Mouse (Mus musculus): ENCODE data around the gene Sbno2.

The Sbno2 gene

DNA sequence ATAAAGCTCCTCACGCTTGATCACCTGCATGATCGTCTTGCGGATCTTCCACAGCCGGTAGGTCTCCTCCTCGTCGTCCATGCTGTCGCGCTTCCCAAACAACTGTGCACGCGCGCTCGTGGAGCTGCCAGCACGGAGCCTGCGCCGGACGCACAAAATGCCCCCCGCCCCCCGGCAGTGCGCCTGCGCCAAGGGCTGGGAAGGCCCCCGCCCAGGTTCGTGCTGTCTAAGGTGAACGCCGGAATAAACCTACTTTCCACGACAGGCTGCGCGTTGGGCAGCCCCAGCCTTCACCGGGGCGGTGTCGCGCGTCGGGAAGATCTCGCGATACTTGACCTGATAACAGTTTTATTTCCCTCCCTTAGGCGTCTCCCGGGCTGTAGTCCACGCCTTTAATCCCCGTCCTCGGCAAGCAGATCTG is 65.8 kb downstream of the Sbno2 start, which contains the start of gene Polr2e:
TSS of gene Polr2e (minus strand) at position 237 of the 421 bp plus-strand sequence.
- peak; percentile 98 for DNase-seq (ENCODE audit: extremely low spot score, low spot score)

DNA sequence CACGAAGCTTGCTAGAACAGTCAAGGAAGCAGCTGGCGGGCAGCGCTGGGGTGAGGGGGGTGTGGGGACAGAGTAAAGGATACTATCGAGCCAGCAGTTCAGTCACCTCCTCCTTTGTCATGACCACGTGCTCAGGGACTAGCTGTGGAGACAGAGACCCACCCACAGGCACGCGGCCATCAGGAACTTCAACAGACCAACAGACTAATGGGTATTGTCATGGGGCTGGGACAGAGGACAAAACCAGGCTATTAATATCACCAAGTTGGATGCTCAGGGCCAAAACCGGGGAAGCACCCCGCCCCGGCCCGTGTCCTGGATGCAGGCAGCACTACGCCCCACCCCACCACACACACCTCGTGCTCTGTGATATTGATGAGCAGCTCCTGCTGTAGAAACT is 68.5 kb downstream of the Sbno2 start:
- DNase-seq (ENCODE audit: extremely low spot score, low spot score) = no peak

DNA sequence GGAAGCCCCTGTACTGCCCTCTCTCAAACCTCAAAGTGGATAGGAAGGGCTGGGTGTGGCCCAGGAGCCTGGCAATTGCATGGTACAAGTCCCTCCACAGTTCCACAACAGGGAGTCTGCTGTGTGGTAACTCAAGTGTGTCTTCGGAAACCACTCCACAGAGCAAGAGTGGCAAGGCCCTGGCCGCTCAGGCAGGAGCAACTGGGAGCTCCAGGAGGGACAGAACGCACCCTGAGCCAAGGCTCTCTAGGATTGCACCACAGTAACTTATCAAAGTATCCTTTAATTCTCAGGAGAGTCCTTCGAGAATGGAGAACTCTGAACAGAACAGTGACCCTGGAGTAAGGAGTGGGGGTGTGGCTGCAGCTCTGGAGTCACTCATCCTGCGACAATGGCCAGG is 69.7 kb downstream of the Sbno2 start:
- DNase-seq (ENCODE audit: extremely low spot score, low spot score) = no peak

DNA sequence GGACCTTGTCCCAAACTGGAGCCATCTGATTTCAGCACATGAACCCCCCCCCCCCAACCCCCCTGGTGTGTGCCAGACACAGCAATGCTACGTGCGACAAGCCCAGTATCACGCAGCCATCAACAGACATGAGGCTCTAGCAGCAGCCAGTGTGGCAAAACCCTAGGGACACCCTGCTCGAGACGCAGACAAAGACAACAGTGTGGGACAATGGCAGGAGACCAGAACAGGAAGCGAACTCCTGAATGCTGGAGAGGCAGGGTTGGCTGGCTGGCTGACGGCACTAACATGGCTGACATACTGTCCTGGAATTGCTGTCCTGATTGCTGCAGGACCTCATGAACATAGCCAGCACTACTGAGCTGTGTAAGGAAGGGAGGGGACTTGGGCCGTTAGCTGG is 70.2 kb downstream of the Sbno2 start:
- DNase-seq (ENCODE audit: extremely low spot score, low spot score) = no peak

DNA sequence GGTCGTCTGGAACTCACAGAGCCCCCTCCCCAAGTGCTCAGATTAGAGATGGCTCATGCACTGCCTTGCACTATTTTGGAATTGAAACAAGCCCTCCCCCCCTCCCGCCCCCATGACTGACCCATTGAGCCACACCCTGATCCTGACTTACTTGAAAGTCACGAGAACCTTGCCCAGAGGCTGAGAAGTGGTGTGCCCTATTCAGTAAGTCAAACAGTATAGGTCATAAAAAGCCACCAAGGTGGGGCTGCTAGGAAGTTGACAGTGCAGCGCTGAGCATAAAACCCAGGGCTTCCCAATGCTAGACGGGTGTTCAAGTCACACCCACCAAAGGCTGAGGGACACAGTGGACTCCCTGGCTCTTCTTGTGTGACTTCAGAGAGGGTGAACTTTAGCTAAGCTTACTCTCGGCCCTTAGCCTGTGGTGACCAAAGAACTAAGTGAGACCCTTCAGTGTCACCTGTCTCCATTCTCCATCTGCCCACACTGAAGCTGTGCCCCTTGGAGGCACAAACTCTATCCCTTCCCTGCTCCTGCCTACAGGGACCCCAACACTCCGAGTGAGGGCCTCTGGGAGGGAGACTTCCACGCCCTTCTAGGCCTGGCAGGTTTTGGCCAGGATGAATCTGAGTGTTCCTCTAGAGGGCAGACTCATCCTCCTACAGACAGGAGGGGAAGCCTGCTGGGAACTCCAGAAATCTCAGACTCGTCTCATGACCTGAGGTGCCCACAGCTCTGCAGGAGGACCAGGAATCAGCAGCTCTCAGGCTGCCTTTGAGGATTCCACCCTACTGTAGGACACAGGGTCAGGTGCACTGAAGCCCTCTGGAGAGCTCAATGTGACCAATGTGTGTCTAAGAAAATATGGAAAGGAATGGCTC is 71.6 kb downstream of the Sbno2 start:
- DNase-seq (ENCODE audit: extremely low spot score, low spot score) = no peak

DNA sequence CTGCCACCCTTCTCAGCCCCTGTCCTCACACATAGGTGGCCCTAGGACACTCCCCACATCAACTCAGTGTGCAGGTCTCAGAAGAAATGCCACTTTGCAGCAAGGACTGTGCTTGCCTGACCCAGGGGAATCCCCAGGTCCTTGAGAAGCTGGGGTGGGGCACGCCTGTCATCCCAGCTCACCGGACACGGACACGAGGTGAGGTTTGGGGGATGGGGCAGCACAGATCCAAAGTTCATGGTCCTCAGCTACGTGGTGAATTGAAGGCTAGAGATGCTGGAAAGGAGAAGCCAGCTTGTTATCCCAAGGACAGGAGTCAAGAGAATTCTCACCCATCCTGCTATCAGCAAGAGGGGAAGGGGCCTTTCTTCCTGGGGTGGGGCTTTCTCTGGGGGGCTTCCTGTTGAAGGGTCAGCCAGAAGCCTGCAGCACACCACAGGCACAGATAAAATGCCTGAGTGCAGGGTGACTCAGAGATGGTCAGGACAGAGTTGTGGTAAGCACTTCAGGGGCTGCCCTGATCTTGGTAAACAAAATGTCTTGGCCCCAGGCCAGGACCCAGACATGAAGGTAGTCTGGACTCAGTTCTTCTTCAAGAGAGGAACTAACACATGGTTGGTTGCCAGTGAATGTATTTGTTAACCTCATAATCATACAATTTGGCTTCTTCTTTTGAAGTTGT is 72.4 kb downstream of the Sbno2 start:
- no peak for DNase-seq (ENCODE audit: extremely low spot score, low spot score)

DNA sequence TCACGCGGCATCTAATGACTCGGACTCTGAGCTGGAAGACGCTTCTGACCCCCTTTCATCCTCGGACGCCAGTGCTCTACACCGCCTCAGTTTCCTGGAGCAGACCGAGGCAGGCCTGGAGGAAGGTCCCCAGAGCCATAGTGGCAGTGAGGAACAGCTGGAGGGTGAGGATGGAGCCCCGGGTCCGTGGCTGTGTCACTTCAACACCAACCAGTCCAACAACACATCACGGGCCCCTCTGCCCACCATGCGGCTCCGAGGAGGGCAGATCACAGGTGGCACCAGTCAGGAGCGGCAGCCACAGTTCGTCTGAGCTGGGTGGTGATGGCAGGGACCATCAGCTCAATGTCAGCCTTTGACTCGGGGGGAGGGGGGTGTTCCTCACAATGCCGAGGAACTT is 74.6 kb downstream of the Sbno2 start:
- no peak for DNase-seq (ENCODE audit: extremely low spot score, low spot score)

DNA sequence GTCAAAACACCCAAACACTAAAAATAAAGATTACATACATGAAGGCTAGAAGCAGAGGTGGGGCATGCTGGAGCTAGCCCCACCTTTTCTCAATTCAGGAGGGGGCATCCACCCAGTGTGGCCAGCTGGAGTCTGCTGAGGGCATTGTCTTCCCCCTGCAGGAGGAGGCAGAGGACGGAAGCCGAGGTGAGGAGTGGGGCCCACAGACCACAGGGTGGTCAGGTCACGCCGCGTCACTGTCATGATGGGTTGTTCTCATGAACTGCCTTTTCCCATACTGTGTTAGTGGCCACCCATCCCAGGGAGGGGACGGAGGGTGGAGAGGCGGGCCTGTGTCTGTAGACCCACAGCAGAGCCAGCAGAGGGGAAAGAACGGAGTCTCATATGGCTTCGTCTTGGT is 75.2 kb downstream of the Sbno2 start:
- no peak for DNase-seq (ENCODE audit: extremely low spot score, low spot score)

DNA sequence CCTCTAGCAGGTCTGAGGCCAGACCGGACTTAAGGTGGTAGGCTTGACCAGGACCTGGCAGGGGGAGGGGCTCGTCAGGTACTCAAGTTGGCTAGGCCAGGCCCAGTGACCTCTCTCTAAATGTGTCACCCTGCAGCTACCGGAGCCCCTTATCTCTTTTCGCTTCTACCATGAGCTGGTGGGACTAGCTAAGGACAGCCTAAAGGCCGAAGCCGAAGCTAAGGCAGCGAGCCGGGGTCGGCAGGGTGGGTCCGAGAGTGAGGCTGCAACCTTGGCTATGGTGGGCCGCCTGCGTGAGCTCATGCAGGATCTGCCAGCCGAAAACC is 76.9 kb downstream of the Sbno2 start:
- no peak for DNase-seq (ENCODE audit: extremely low spot score, low spot score)

DNA sequence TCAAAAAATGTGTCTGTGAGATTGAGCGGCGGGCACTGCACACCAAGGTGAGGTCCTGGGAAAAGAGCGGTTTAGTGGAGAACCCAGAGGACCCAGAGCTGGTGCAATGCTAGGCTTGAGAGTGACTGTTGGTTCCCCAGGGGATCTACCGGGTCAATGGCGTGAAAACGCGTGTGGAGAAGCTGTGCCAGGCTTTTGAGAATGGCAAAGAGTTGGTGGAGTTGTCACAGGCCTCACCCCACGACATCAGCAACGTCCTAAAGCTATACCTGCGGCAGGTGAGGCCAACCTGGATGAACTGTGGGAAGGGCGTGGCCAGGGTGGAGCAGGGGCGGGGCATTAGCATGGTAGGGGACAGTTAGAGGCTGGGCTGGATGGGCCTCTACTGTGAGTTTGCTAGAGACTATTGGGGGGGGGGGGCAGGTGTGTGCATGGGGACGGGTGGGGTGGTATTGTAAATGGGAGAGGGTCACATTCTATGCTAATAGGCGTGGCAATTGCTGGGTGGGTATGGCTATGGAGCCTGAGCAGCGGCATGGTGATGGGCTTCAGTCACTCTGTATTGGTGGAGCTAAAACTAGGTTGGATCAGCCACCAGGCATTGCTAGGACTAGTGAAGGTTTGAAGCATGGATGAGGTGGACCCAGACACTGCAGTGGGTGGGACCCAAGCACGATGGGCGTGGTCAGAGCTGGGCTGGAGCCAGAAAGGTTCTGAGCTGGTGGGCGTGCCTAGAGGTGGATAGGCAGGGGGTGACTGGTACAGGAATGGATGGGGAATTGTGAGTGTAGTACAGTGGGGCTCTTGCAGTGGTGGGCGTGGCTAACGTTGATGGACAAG is 77.5 kb downstream of the Sbno2 start:
- no peak for DNase-seq (ENCODE audit: extremely low spot score, low spot score)

DNA sequence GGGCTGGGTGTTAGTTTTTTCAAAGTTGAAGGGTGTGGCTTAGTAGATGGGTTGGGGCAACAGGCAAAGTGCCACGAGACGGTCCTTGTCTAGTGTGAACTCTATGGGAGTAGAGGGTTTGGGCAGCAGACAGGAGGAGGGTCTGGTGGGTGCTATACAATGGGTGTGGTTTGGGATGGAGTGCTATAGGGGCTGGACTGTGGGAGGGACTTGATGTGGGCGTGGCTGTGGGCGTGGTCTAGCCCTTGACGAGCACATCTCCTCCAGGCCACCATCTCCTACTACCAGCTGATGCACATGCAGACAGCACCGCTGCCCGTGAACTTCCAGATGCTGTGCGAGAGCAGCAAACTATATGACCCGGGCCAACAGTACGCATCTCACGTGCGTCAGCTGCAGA is 79.5 kb downstream of the Sbno2 start:
- DNase-seq (ENCODE audit: extremely low spot score, low spot score) = no peak

DNA sequence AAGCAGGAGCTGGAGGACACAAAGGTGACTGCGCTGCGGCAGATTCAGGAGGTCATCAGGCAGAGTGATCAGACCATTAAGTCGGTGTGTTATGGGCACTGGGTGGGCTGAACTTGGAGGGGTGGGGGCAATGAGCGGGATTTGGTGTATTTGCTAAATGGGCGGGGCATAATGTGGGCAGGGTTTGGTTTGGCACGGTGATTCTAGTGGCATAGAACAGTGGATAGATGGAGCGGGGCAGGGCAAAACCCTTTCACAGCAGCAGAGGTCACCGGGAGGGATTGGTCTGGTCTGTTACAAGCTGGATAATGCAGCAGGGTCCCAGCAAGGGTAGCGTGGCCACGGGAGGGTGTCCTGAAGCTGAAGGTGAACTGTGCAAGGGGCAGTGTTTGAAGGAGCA is 79.9 kb downstream of the Sbno2 start:
- no peak for DNase-seq (ENCODE audit: extremely low spot score, low spot score)

DNA sequence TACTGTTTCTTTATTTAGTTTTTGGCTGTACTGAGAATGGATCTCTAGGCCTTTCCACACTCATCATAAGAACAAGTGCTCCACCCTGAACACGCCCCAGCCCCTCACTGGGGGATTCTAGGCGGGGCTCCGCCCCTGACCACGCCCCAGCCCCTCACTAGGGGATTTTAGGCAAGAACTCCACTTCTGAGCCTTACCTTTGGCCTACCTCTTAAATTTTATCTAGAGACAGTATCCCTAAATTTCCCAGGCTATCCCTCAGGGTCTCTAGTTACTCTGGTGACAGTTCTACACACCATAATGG is 80.4 kb downstream of the Sbno2 start:
- DNase-seq (ENCODE audit: extremely low spot score, low spot score) = no peak

DNA sequence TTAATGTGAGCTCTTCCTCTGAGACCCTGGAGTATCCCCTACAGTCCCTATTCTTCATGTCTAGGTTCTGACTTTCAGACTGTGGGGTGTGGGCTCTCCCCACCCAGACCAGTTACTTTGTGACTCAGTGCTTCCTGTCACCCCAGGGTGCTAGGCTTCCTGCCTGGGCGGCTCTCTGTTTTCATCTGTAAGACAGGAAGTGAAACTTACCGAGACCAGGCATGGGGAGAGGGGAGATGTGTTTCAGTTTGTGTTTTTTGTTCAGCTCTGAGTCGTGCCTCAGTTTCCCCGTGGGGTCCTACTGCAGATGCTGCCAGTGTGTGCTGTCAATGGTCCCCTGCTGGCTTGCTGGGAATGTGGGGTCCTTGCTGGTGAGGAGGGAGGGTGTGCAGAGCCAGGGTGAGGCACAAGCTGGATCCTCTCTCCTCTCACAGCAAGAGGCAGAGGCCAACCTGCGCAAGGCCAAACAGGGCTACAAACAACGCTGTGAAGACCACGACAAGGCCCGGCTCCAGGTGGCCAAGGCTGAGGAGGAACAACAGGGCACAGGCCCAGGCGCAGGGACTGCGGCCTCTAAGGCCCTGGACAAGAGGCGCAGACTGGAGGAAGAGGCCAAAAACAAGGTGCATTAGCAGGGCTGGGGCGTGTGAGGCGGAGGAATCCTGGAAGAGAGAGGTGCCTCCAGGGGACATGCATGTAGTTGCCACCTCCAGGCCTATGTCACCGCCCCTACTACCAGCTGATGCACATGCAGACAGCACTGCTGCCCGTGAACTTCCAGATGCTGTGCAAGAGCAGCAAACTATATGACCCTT is 80.9 kb downstream of the Sbno2 start:
- no peak for DNase-seq (ENCODE audit: extremely low spot score, low spot score)

DNA sequence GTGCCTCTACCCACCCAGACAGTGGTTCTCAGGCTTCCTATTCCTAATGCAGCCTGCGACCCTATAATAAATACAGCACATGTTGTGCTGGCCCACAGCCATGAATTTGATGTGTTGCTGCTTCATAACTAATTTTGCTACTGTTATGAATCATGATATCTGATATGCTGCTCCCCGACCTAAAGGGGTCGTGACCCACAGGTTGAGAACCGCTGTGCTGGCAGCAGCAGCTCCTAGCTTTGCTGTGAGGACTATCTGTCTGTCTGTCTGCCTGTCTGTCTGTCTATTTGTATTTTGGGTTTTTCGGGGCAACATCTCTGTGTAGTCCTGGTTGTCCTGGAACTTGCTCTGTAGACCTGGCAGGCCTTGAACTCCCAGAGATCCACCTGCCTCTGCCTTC is 81.6 kb downstream of the Sbno2 start:
- DNase-seq (ENCODE audit: extremely low spot score, low spot score) = no peak

DNA sequence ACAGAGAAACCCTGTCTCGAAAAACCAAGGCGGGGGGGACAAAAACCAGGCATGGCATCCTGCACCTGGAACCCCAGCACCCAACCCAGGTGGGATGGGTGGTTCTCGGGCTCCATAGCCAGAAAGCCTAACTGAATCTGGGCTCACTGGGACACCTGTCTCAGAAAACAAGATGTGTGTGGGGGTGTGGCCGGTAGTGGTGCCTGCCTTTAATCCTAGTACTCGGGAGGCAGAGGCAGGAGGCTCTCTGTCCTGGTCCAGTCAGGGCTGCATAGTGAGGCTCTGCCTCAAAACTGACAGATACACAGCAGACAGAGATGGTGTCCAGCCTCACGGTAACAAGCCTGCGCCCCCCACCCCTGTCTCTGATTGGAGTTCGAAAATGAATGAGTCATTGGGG is 82.6 kb downstream of the Sbno2 start:
- DNase-seq (ENCODE audit: extremely low spot score, low spot score) = no peak

DNA sequence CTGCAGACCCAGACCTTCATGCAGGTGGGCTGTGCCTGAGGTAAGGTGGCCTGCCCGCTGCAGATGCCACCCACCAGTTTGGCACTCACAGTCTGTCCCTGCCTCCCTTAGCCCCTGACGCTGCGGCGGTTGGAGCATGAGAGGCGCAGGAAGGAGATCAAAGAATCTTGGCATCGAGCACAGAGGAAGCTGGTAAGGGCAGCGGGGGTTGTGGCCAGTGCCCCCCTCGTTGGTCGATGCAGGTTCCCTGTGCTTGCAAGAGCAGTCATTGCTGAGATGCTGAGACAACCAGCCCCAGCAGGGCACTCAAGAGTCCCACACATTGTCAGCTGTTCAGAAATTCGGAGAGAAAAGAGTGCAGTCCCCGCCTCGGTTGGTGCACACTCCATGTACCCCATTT is 83.2 kb downstream of the Sbno2 start:
- no peak for DNase-seq (ENCODE audit: extremely low spot score, low spot score)

DNA sequence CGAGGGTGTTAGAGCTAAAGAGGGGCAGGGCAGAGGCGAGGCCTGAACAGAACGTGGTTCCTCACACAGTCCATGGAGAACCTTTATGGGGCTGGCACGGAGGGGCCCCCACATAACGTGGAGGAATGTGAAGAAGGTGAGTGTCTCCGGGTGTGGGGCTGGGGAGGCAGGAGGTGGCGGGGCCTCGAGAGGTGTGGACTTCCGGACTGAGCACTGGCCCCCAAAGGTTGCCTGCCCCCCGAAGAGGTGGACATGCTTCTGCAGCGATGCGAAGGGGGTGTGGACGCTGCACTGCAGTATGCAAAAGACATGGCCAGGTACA is 84.1 kb downstream of the Sbno2 start:
- DNase-seq (ENCODE audit: extremely low spot score, low spot score) = no peak

DNA sequence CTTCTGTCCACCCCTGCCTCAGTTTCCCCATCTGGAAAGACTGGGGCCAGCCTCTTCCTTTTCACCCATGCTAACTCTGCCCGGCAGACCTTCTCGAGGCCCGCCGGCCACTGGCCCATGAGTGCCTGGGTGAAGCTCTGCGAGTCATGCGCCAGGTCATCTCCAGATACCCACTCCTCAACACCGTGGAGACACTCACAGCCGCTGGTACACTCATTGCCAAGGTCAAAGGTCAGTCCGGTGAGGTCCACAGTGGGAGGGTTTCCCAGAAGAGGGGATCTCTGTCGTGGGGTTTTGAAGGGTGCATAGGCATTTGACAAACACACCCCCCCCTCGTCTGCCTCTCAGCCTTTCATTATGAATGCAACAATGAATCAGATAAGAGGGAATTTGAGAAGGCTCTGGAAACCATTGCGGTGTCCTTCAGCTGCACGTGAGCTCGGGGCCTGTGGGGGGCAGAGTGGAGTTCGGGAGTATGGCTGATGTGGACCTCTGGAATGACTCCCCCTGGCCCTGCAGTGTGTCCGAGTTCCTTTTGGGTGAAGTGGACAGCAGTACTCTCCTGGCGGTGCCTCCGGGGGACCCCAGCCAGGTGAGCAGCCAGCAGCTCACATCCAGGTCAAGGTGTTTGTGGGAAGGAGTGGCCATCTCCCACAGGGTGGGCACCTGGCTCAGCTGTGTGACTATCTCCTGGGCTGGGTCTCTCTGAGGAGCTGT is 84.6 kb downstream of the Sbno2 start:
- DNase-seq (ENCODE audit: extremely low spot score, low spot score) = no peak

DNA sequence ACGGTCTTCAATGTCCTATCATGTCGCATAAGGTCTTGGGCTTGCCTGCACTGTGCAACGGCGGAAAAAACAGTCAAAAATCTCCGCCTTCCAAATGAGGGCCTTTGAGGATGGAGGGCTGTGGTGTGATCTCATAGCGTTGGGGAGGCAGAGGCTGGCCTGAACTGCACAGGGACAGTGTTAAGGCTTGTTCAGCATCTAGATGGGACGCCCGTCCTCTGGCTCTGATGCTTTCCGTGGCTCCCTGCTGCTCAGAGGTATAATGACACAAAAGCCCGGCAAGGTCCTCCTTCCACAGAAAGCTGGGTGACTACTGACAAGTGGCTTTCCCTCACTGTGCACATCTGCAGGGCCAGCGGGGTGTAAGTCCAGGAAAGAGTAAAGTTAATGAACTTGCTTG is 85.2 kb downstream of the Sbno2 start:
- no peak for DNase-seq (ENCODE audit: extremely low spot score, low spot score)

Data from neural tube, embryonic 10.5 days (tissue).